Mouse (Mus musculus): Measurements from ENCODE around the gene Gm11111. TPM values are rescaled to one million over a fixed set of nuclear protein-coding genes. Genes with fewer than 3 reads are reported as not detected.
"Not testable (repeated sequence)": the region's sequence is repeated elsewhere in the genome, so short reads cannot be mapped to it uniquely, and the experiment has no call there.

Gene Gm11111
- polyA plus RNA-seq, 1 experiment from 2014 or later: not detected

DNA sequence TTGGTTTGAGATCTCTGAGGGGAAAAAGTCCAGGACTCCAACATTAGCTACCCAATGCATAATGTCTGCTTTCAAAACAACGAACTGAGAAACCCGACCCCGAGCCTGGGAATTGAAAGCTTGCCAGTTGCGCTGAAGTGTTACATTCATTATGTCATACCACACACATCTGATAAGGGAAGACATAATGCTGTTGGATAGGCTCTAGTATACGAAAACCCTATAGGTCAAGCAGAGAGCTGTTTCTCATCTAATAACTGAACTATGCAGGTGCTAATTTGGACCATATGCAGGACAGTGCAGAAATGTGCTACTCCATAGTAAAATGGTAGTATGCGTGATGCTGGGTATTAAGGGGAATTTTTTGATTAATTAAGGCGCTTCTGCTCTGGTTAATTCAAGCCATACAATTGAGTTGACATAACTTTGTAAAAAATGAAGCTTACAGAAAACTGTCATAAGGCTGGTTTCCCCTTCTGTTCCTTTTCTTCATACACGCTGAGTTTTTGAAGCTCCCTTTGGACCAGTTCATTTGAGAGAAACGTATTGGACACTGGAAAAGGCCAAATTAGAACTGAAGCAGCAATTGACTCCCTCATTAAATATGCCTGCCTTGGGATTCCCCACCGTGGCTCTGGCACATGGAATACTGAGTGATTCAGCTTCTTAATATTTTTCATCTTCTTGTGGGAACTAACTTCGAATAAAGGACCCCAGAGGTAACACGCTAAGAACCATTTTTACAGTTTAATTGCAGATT, 22.4 kb downstream of the Gm11111 start:
- Histone ChIP-seq H3K9me3 (replicated peaks; ENCODE audit: control insufficient read depth, low read length) (no peaks in the 10 kb centered on the region), H3K4me1 (ENCODE audit: control insufficient read depth, insufficient read depth, low read length) (peaks cover 16% of the 10 kb centered on the region; the same call in 1 of the 2 replicates), H3K36me3 (ENCODE audit: control insufficient read depth, insufficient read depth, low read length) (no peaks in the 10 kb centered on the region), H3K27ac (ENCODE audit: low read depth, low read length) (peak overlapping the region; percentile 34; the same call in 1 of the 2 replicates), H3K27me3 (replicated peaks; ENCODE audit: control insufficient read depth, insufficient read depth, low read length) (no peaks in the 10 kb centered on the region), H3K4me2 (ENCODE audit: low read length) (peak overlapping the region; percentile 5), H3K4me3 (ENCODE audit: low read depth, low read length) (no peak overlapping the region), H3K9ac (ENCODE audit: low read length) (no peak overlapping the region)
- ATAC-seq (peak; percentile 80), DNase-seq (ENCODE audit: low spot score) (peak; percentile 84)
- 22% methylated on average over 12 of the region's 12 CpGs for WGBS

DNA sequence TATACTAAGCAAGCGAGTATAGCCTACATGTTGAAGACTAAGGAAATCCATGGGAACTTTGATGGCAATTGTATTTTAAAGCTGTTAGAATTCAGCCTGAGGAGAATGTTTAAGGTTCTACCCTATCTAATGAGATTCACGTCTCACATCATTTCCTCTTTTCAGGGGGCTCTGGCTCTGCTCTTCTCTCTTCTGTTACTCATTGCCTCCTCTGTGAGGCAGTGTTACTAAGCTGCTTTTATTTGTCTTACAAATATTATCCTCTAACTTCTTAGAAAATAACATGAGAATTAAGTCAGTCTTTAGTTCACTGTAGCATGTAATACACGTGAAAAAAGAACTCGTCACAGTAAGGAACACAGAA, 23.0 kb downstream of the Gm11111 start:
- Histone ChIP-seq H3K4me1 (ENCODE audit: control insufficient read depth, insufficient read depth, low read length) (peaks cover 16% of the 10 kb centered on the region; the same call in 1 of the 2 replicates), H3K27ac (ENCODE audit: low read depth, low read length) (peak overlapping the region; percentile 34; the same call in 1 of the 2 replicates), H3K9ac (ENCODE audit: low read length) (no peak overlapping the region), H3K4me2 (ENCODE audit: low read length) (no peak overlapping the region), H3K27me3 (replicated peaks; ENCODE audit: control insufficient read depth, insufficient read depth, low read length) (no peaks in the 10 kb centered on the region), H3K36me3 (ENCODE audit: control insufficient read depth, insufficient read depth, low read length) (no peaks in the 10 kb centered on the region), H3K4me3 (ENCODE audit: low read depth, low read length) (no peak overlapping the region), H3K9me3 (replicated peaks; ENCODE audit: control insufficient read depth, low read length) (no peaks in the 10 kb centered on the region)
- WGBS: 27% methylated on average over 4 of the region's 4 CpGs
- no peak for DNase-seq (ENCODE audit: low spot score)
- ATAC-seq: peak; percentile 67

DNA sequence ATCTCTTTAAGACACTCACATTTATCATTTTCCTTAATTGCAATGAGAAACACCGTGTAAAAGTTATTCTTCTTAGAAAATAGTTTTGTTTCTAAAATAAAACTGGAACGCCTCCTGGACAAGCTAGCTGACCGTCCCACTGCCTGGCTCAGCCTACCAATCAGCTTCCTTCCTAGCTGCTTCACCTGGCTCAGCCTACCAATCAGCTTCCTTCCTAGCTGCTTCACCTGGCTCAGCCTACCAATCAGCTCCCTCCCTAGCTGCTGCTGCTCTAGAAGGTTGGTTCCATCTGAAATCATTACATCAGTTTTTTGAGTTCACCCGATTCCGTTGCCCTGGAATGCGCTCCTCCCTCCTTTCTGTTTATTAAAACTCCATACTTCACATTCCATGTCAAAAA, 24.0 kb downstream of the Gm11111 start:
- 95% methylated on average over 6 of the region's 6 CpGs for WGBS
- not testable (repeated sequence) for H3K9me3 ChIP-seq (replicated peaks; ENCODE audit: control insufficient read depth, low read length); H3K27ac ChIP-seq (ENCODE audit: low read depth, low read length); ATAC-seq; DNase-seq (ENCODE audit: low spot score); H3K27me3 ChIP-seq (replicated peaks; ENCODE audit: control insufficient read depth, insufficient read depth, low read length); H3K36me3 ChIP-seq (ENCODE audit: control insufficient read depth, insufficient read depth, low read length); H3K9ac ChIP-seq (ENCODE audit: low read length); H3K4me3 ChIP-seq (ENCODE audit: low read depth, low read length); H3K4me2 ChIP-seq (ENCODE audit: low read length)
- H3K4me1 ChIP-seq (ENCODE audit: control insufficient read depth, insufficient read depth, low read length): peaks cover 16% of the 10 kb centered on the region; the same call in 1 of the 2 replicates

DNA sequence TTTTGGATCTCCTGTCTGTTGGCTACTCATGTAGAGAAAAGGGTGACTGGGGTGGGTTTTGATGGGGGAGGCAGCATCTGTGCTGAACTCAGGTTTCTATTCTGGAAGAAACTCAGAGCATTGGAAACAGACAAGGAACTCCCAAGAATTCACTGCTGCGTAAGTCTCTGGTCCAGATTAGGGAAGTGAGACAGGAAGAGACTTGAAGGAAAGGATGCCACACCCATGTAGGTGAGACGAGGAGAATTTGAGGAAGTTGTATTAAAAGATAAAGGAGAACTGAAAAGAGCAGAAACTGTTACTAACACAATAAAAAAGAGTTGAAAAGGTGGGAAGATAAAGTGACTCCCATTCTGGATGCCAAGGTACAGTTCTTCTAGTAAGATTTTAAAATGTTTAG, 25.9 kb downstream of the Gm11111 start:
- no peak overlapping the region for H3K9ac ChIP-seq (ENCODE audit: low read length)
- no peak overlapping the region for H3K27ac ChIP-seq (ENCODE audit: low read depth, low read length)
- H3K4me3 ChIP-seq (ENCODE audit: low read depth, low read length): no peak overlapping the region
- H3K27me3 ChIP-seq (replicated peaks; ENCODE audit: control insufficient read depth, insufficient read depth, low read length): no peaks in the 10 kb centered on the region
- no peak overlapping the region for H3K4me2 ChIP-seq (ENCODE audit: low read length)
- no peak for ATAC-seq
- WGBS: 83% methylated on average over 2 of the region's 2 CpGs
- DNase-seq (ENCODE audit: low spot score): no peak
- H3K36me3 ChIP-seq (ENCODE audit: control insufficient read depth, insufficient read depth, low read length): no peaks in the 10 kb centered on the region
- peaks cover 12% of the 10 kb centered on the region; the same call in 1 of the 2 replicates for H3K4me1 ChIP-seq (ENCODE audit: control insufficient read depth, insufficient read depth, low read length)
- no peaks in the 10 kb centered on the region for H3K9me3 ChIP-seq (replicated peaks; ENCODE audit: control insufficient read depth, low read length)

DNA sequence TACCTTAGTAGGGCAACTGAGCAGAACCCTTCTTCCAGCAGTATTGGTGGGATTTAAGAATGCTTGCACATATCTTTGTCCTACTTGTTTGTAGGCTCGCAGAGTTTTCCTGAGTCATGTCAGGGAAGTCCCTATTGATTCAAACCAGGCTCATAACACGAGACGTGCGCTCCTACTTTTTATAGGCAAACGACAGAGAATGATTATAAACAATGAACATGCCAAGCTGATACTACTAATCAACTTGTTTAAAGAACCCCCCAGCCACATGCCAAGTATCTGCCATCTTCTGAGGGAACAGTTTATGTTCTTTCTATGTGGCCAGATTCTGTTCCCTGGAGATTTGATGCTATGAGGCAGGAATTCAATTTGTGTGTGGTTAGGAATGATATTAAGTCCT, 28.3 kb downstream of the Gm11111 start:
- H3K4me3 ChIP-seq (ENCODE audit: low read depth, low read length): no peak overlapping the region
- H3K36me3 ChIP-seq (ENCODE audit: control insufficient read depth, insufficient read depth, low read length): no peaks in the 10 kb centered on the region
- H3K9me3 ChIP-seq (replicated peaks; ENCODE audit: control insufficient read depth, low read length): no peaks in the 10 kb centered on the region
- no peaks in the 10 kb centered on the region for H3K4me1 ChIP-seq (ENCODE audit: control insufficient read depth, insufficient read depth, low read length)
- ATAC-seq (0 out of 2 replicates have a peak, but pooled peaks have one; percentile 12), DNase-seq (ENCODE audit: low spot score) (no peak)
- WGBS: 35% methylated on average over 5 of the region's 5 CpGs
- H3K9ac ChIP-seq (ENCODE audit: low read length): no peak overlapping the region
- H3K27ac ChIP-seq (ENCODE audit: low read depth, low read length): no peak overlapping the region
- H3K4me2 ChIP-seq (ENCODE audit: low read length): no peak overlapping the region
- H3K27me3 ChIP-seq (replicated peaks; ENCODE audit: control insufficient read depth, insufficient read depth, low read length): no peaks in the 10 kb centered on the region

DNA sequence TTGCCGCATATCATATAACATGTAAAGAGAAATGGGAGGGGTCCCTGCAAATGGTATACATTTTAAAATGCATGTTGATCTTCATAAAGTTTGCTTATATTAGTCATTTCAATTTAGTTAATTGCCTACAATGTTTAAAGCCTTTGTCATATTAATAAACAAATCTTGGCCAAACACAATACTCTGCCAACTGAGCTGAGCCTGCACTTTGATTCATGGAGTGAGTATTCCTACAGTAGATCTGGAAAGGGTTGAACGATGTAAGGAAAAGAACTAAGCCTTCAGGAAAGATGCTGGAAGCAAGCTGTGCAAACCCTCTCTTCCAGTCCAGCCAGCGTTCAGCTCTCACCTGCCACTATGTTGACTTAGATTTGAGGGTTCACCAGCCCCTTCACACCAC, 29.6 kb downstream of the Gm11111 start:
- Histone ChIP-seq H3K27me3 (replicated peaks; ENCODE audit: control insufficient read depth, insufficient read depth, low read length) (no peaks in the 10 kb centered on the region), H3K4me2 (ENCODE audit: low read length) (no peak overlapping the region), H3K9me3 (replicated peaks; ENCODE audit: control insufficient read depth, low read length) (no peaks in the 10 kb centered on the region), H3K4me1 (ENCODE audit: control insufficient read depth, insufficient read depth, low read length) (no peaks in the 10 kb centered on the region), H3K4me3 (ENCODE audit: low read depth, low read length) (no peak overlapping the region), H3K36me3 (ENCODE audit: control insufficient read depth, insufficient read depth, low read length) (no peaks in the 10 kb centered on the region), H3K27ac (ENCODE audit: low read depth, low read length) (no peak overlapping the region), H3K9ac (ENCODE audit: low read length) (no peak overlapping the region)
- WGBS: 88% methylated on average over 3 of the region's 3 CpGs
- no peak for DNase-seq (ENCODE audit: low spot score)
- no peak for ATAC-seq

DNA sequence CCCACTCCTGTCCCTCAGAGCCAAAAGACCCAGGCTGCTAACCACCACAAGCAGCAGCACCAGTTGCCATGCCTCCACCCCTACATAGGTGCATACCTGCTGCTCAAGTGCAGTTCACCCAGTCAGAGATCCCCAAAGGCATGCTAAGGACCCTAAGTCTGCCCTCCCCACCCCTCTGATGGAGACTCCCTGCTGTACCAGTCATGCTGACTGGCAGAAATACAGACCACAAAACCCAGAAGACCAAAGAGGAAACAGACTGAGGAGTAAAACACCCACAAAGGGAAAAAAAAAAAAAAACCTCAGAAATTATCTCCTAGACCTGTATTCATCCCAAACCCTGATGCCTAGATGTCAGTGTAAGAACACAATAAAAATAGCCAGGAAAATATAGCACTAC, 33.4 kb downstream of the Gm11111 start:
- Histone ChIP-seq H3K4me3 (ENCODE audit: low read depth, low read length) (no peak overlapping the region), H3K36me3 (ENCODE audit: control insufficient read depth, insufficient read depth, low read length) (no peaks in the 10 kb centered on the region), H3K9me3 (replicated peaks; ENCODE audit: control insufficient read depth, low read length) (no peaks in the 10 kb centered on the region), H3K9ac (ENCODE audit: low read length) (no peak overlapping the region), H3K27me3 (replicated peaks; ENCODE audit: control insufficient read depth, insufficient read depth, low read length) (no peaks in the 10 kb centered on the region), H3K27ac (ENCODE audit: low read depth, low read length) (no peak overlapping the region), H3K4me1 (ENCODE audit: control insufficient read depth, insufficient read depth, low read length) (no peaks in the 10 kb centered on the region), H3K4me2 (ENCODE audit: low read length) (no peak overlapping the region)
- ATAC-seq: no peak
- DNase-seq (ENCODE audit: low spot score): no peak

Other genes with a start within 250 kb of the Gm11111 start
- 1.5 and 1.7 TPM in 2 replicates for gene Cfap299, start 223.4 kb upstream of the Gm11111 start, polyA plus RNA-seq (2014; fragmentation: Nextera tagmentation; extraction: Ambion mirVana)

Data from forebrain, embryonic 14.5 days (tissue).